Mouse (Mus musculus) heart, adult 2 months (tissue): Measurements from ENCODE around the gene Dusp16.

Experiments
- CTCF ChIP-seq: fragments of 200-600 bp; IDR thresholded peaks from 2 replicates; pipeline ENCODE4 v1.8.1; 2022; ENCODE audit warnings: antibody characterized with exemption, mild to moderate bottlenecking, moderate library complexity
- EP300 ChIP-seq: fragments of 200-500 bp; IDR thresholded peaks from 2 replicates; pipeline ENCODE4 v1.6.1; 2011; ENCODE audit warnings: low read depth, low read length, control low read depth; ENCODE audit not compliant: insufficient read depth

DNA sequence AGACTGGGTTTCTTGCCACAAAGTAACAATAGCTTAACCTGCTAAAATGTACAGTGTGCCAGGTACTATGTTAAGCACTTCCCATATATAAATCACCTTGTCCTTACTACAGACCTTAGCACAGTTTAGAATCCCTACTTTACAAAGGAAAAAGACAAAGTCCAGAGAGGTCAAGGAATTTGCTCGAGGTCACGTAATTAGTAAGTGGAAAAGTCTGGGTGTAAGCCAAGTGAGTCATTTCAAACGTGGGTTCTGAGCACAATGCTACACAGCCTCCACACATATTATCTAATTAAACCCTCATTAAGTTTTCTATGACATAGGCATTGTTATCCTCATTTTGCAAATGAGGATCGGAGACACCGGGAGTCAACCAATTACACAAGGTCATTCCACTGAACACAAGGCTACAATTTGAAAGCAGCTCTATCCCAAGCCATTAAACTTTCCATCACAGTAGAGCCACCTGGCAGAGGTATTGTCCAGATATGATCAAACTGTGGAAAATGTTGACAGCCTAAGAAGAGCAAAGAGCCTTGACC, 12.4 kb upstream of the Dusp16 start:
- TF ChIP-seq CTCF (no peak), EP300 (no peak)
